Mouse (Mus musculus) ES-E14 (cell line): ENCODE data around the gene Map4k4. TPM values are rescaled to one million over a fixed set of nuclear protein-coding genes. Genes with fewer than 3 reads are reported as not detected.

Experiments used
- DNase-seq: peaks from one replicate; pipeline ENCODE4 v3.0.0-alpha.2; 2013; ENCODE audit warnings: low read depth, low spot score
- H3K27ac ChIP-seq: 2 replicates; pipeline ENCODE4 v1.5.1; 2012; ENCODE audit warnings: low read depth, mild to moderate bottlenecking, low read length, moderate library complexity, mixed read lengths; ENCODE audit not compliant: poor library complexity, insufficient read depth, severe bottlenecking
- H3K36me3 ChIP-seq: 2 replicates; pipeline ENCODE4 v1.6.1; 2012; ENCODE audit warnings: mild to moderate bottlenecking, low read length, moderate library complexity, mixed read lengths; ENCODE audit not compliant: control insufficient read depth, poor library complexity, insufficient read depth, severe bottlenecking
- H3K4me1 ChIP-seq, 2 experiments: fragments of 150-350 bp in 1 of 2; sonication (generic) in 1 of 2; 2 replicates each; pipeline ENCODE4 v1.6.1; 2012; ENCODE audit warnings: low read length in 2 of 2, mild to moderate bottlenecking in 1 of 2, mixed read lengths in 1 of 2; ENCODE audit not compliant: control insufficient read depth in 2 of 2, insufficient read depth in 2 of 2, poor library complexity in 1 of 2
- H3K4me3 ChIP-seq, 2 experiments: fragments of 150-350 bp in 1 of 2; sonication (generic) in 1 of 2; 2 replicates each; pipeline ENCODE4 v1.5.1; 2012; ENCODE audit warnings: low read length in 2 of 2, low read depth in 1 of 2, mild to moderate bottlenecking in 1 of 2, mixed read lengths in 1 of 2; ENCODE audit not compliant: insufficient read depth in 1 of 2, poor library complexity in 1 of 2, severe bottlenecking in 1 of 2
- H3K9ac ChIP-seq: 2 replicates; pipeline ENCODE4 v1.6.1; 2012; ENCODE audit warnings: low read depth, mild to moderate bottlenecking, low read length, mixed read lengths; ENCODE audit not compliant: poor library complexity, insufficient read depth, severe bottlenecking
- H3K9me3 ChIP-seq: fragments of 150-350 bp; sonication (generic); 2 replicates; pipeline ENCODE4 v1.6.1; 2012; ENCODE audit warnings: low read depth, mild to moderate bottlenecking, low read length; ENCODE audit not compliant: control insufficient read depth, insufficient read depth
- CHD2 ChIP-seq: IDR thresholded peaks from 2 replicates; pipeline ENCODE4 v1.6.1; 2014; ENCODE audit warnings: mild to moderate bottlenecking, low read depth, low read length, inconsistent platforms
- HCFC1 ChIP-seq: IDR thresholded peaks from 2 replicates; pipeline ENCODE4 v1.6.1; 2012; ENCODE audit warnings: low read length, inconsistent platforms, borderline replicate concordance; ENCODE audit not compliant: insufficient read depth
- MAFK ChIP-seq: IDR thresholded peaks from 2 replicates; pipeline ENCODE4 v1.6.1; 2014; ENCODE audit warnings: mild to moderate bottlenecking, low read depth, low read length, inconsistent platforms; ENCODE audit not compliant: insufficient read depth
- ZC3H11A ChIP-seq: IDR thresholded peaks from 2 replicates; pipeline ENCODE4 v1.6.1; 2012; ENCODE audit warnings: low read depth, mild to moderate bottlenecking, inconsistent platforms, low read length, borderline replicate concordance
- ZNF384 ChIP-seq: IDR thresholded peaks from 2 replicates; pipeline ENCODE4 v1.6.1; 2012; ENCODE audit warnings: low read depth, low read length, inconsistent platforms
- in situ Hi-C, 2 experiments: fragments of 600-800 bp; cut with MboI; formaldehyde crosslinking; loops; one replicate each; pipeline ENCODE4 v1.15.1; 2025; ENCODE audit warnings: low sequenced_read_pairs in 2 of 2, inconsistent platforms in 1 of 2; ENCODE audit not compliant: unreplicated experiment in 2 of 2
- total RNA-seq: library from RNA; depleted of rRNA; stranded (reverse); fragments of 300-350 nt; gene quantifications from 2 replicates; pipeline ENCODE4 v1.2.3, GENCODE M21; 2012

Gene Map4k4
- total RNA-seq, 1 experiment: 142 TPM

- TF ChIP-seq ZNF384 (no peak), HCFC1 (no peak), ZC3H11A (no peak), MAFK (no peak), CHD2 (no peak)
Measured at GRCm38 (mm10) chr1:39962321-39962720, 61.6 kb downstream of the Map4k4 start.

GRCm38 (mm10) chr1:39962840-39963239 is 62.1 kb downstream of the Map4k4 start:
- no peaks in the 10 kb centered on the region for H3K9me3 ChIP-seq
- H3K4me1 ChIP-seq: peaks cover 0 to 8% of the 10 kb centered on the region in 2 experiments; a peak in 1 of 4 replicates
- H3K36me3 ChIP-seq: peaks cover 5% of the 10 kb centered on the region; the same call in 1 of the 2 replicates
- no peak overlapping the region for H3K27ac ChIP-seq
- H3K4me3 ChIP-seq: no peak overlapping the region
- TF ChIP-seq ZC3H11A: no peak
- TF ChIP-seq HCFC1: no peak
- TF ChIP-seq ZNF384: no peak
- TF ChIP-seq MAFK: no peak
- TF ChIP-seq CHD2: no peak
- no peak for DNase-seq
- no peak overlapping the region for H3K9ac ChIP-seq
- in situ Hi-C loops: no loop called here

More at GRCm38 (mm10) chr1:39962321-39962720, 61.6 kb downstream of the Map4k4 start:
- Histone ChIP-seq H3K4me1 (peaks cover 0 to 8% of the 10 kb centered on the region in 2 experiments; a peak in 1 of 4 replicates), H3K9me3 (no peaks in the 10 kb centered on the region), H3K36me3 (peaks cover 4% of the 10 kb centered on the region; the same call in 1 of the 2 replicates), H3K9ac (no peak overlapping the region), H3K27ac (no peak overlapping the region), H3K4me3 (no peak overlapping the region)
- DNase-seq: no peak
- in situ Hi-C loops: no loop called here

- no peak for DNase-seq
- no peaks in the 10 kb centered on the region for H3K9me3 ChIP-seq
- peaks cover 6% of the 10 kb centered on the region; the same call in 1 of the 2 replicates for H3K36me3 ChIP-seq
- H3K27ac ChIP-seq: no peak overlapping the region
- H3K4me1 ChIP-seq: peaks cover 0 to 6% of the 10 kb centered on the region in 2 experiments; a peak in 1 of 4 replicates
- H3K9ac ChIP-seq: no peak overlapping the region
- in situ Hi-C loops: no loop called here
- no peak for TF ChIP-seq CHD2
- no peak for TF ChIP-seq MAFK
- TF ChIP-seq HCFC1: no peak
- TF ChIP-seq ZNF384: no peak
- TF ChIP-seq ZC3H11A: no peak
- H3K4me3 ChIP-seq: no peak overlapping the region
Measured at GRCm38 (mm10) chr1:39963821-39964220, 63.1 kb downstream of the Map4k4 start.

- H3K9ac ChIP-seq: no peak overlapping the region; the same call in 1 of the 2 replicates
- H3K36me3 ChIP-seq: peaks cover 6% of the 10 kb centered on the region; the same call in 1 of the 2 replicates
- H3K27ac ChIP-seq: no peak overlapping the region
- DNase-seq: no peak
- TF ChIP-seq ZC3H11A (no peak), CHD2 (no peak), HCFC1 (no peak), MAFK (no peak), ZNF384 (no peak)
- in situ Hi-C loops: no loop called here
- no peaks in the 10 kb centered on the region for H3K9me3 ChIP-seq
- H3K4me1 ChIP-seq: peaks cover 0 to 2% of the 10 kb centered on the region in 2 experiments; a peak in 1 of 4 replicates
- H3K4me3 ChIP-seq: no peak overlapping the region
Measured at GRCm38 (mm10) chr1:39964427-39964826, 63.7 kb downstream of the Map4k4 start.

- no peak for TF ChIP-seq CHD2
- TF ChIP-seq MAFK: no peak
- no peak for TF ChIP-seq HCFC1
- TF ChIP-seq ZC3H11A: no peak
- TF ChIP-seq ZNF384: no peak
- in situ Hi-C loops: no loop called here
- H3K27ac ChIP-seq: no peak overlapping the region
- H3K9ac ChIP-seq: no peak overlapping the region
- H3K9me3 ChIP-seq: no peaks in the 10 kb centered on the region
- H3K36me3 ChIP-seq: peaks cover 6% of the 10 kb centered on the region; the same call in 1 of the 2 replicates
- no peak for DNase-seq
- H3K4me3 ChIP-seq: no peak overlapping the region
- peaks cover 0 to under 1% of the 10 kb centered on the region in 2 experiments; a peak in 1 of 4 replicates for H3K4me1 ChIP-seq
Measured at GRCm38 (mm10) chr1:39965461-39965860, 64.7 kb downstream of the Map4k4 start.
